Mouse (Mus musculus): ENCODE measurements at regions not wholly inside any gene's neighbourhood (a gene's known extent, or its start where the extent isn't known, plus 50 kb on each side); places are given as distances from the start of the nearest gene placed in this dataset.
A peak's percentile ranks its signal among the peaks of the same experiment; 100 is the strongest.

- DNase-seq (ENCODE audit: low read depth, low spot score): no peak
Observed at GRCm38 (mm10) chr16:66579551-66579950, 764.5 kb downstream of the Vgll3 start.

- DNase-seq (ENCODE audit: low read depth, low spot score): peak; percentile 16
Observed at GRCm38 (mm10) chr16:66585698-66586284, 770.7 kb downstream of the Vgll3 start.

GRCm38 (mm10) chr16:66602211-66602610, 787.2 kb downstream of the Vgll3 start:
- DNase-seq (ENCODE audit: low read depth, low spot score): peak; percentile 31

GRCm38 (mm10) chr16:66602686-66603085, 787.6 kb downstream of the Vgll3 start:
- no peak for DNase-seq (ENCODE audit: low read depth, low spot score)

GRCm38 (mm10) chr16:66603825-66604224, 788.8 kb downstream of the Vgll3 start:
- no peak for DNase-seq (ENCODE audit: low read depth, low spot score)

Data from ES-CJ7 (cell line).